Mouse (Mus musculus) right cerebral cortex, adult 2 months (tissue): ENCODE measurements at regions not wholly inside any gene's neighbourhood (a gene's known extent, or its start where the extent isn't known, plus 50 kb on each side); places are given as distances from the start of the nearest gene placed in this dataset.
"Not testable (repeated sequence)": the region's sequence is repeated elsewhere in the genome, so short reads cannot be mapped to it uniquely, and the experiment has no call there.

Experiments
- DNase-seq, 2 experiments: peaks; one replicate each; pipeline ENCODE4 v3.0.0; 2021 to 2022; ENCODE audit warnings: low spot score in 2 of 2

- DNase-seq = no peak
These were observed 61.6 kb downstream of the Zxdb start for GRCm38 (mm10) chrX:94785983-94786382.

GRCm38 (mm10) chrX:94788331-94788920 lies 64.1 kb downstream of the Zxdb start:
- DNase-seq = no peak

GRCm38 (mm10) chrX:94796845-94797244 lies 72.5 kb downstream of the Zxdb start:
- DNase-seq = not testable (repeated sequence)

- DNase-seq = not testable (repeated sequence)
These were observed 73.2 kb downstream of the Zxdb start for GRCm38 (mm10) chrX:94797348-94798182.

GRCm38 (mm10) chrX:94798183-94798619 lies 73.8 kb downstream of the Zxdb start:
- DNase-seq = not testable (repeated sequence)

GRCm38 (mm10) chrX:94812760-94813159 lies 88.4 kb downstream of the Zxdb start:
- DNase-seq = not testable (repeated sequence)

GRCm38 (mm10) chrX:94827524-94827923 lies 103.2 kb downstream of the Zxdb start:
- DNase-seq = not testable (repeated sequence)

GRCm38 (mm10) chrX:94844110-94844779 lies 119.9 kb downstream of the Zxdb start:
- peak in 1 of 2 experiments; percentile 7 for DNase-seq

- DNase-seq = not testable (repeated sequence)
These were observed 125.2 kb downstream of the Zxdb start for GRCm38 (mm10) chrX:94849549-94849948.

- DNase-seq = no peak
These were observed 133.1 kb downstream of the Zxdb start for GRCm38 (mm10) chrX:94857501-94857900.

- no peak for DNase-seq
These were observed 133.6 kb downstream of the Zxdb start for GRCm38 (mm10) chrX:94857954-94858353.

- DNase-seq = no peak
These were observed 138.8 kb downstream of the Zxdb start for GRCm38 (mm10) chrX:94863123-94863522.

GRCm38 (mm10) chrX:94865531-94866502 lies 141.4 kb downstream of the Zxdb start:
- peak; percentile 88 to 90 for DNase-seq

- peak in 1 of 2 experiments; percentile 3 for DNase-seq
These were observed 142.9 kb downstream of the Spin4 start for GRCm38 (mm10) chrX:94883547-94883946.
